Mouse (Mus musculus): ENCODE measurements around the gene Mrgprf. TPM values are rescaled to one million over a fixed set of nuclear protein-coding genes. Genes with fewer than 3 reads are reported as not detected.

The Mrgprf gene
- polyA plus RNA-seq, 1 experiment from 2014 or later = 0.10 TPM

DNA sequence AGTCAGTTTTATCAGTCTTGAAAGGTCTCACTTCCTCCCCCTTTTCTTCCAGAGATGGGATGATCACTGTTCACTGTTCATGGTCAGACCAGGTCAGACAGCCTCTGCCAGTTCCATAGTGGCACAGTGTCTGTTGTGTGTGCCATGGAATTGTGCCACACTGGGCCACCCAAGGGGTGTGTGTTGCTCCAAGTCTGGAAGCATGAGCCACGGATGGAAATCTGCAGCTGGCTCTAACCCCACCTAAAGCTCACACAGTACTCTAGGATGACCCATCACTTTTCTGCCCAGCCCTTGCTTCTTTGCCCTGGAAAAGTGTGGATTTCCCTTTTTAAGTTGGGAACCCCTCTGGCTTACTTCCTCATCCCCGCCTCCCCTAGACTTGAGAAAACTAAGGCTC, 3.5 kb downstream of the Mrgprf start:
- Histone ChIP-seq H3K27ac (replicated peaks) (no peak overlapping the region), H3K4me1 (peaks cover 46% of the 10 kb centered on the region), H3K27me3 (replicated peaks; ENCODE audit: low read depth, poor library complexity, severe bottlenecking) (0 out of 2 replicates have a peak, but pooled peaks cover 14% of the 10 kb centered on the region), H3K9me3 (no peaks in the 10 kb centered on the region), H3K36me3 (replicated peaks) (no peaks in the 10 kb centered on the region), H3K4me3 (no peak overlapping the region)
- WGBS = 76% methylated on average over 2 of the region's 2 CpGs
- DNase-seq (ENCODE audit: low spot score) = no peak

DNA sequence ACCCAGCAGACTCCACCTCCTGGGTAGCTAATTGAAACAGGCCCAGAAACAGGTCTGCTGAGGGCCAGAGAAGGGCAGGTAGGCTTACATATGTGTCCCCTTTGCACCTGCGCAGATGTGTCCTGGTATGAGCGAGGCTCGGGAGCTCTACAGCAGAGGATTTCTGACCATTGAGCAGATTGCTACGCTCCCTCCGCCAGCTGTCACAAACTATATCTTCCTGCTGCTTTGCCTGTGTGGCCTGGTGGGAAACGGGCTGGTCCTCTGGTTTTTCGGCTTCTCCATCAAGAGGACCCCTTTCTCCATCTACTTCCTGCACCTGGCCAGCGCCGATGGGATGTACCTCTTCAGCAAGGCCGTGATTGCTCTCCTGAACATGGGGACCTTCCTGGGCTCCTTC, 7.0 kb downstream of the Mrgprf start:
- Histone ChIP-seq H3K27me3 (replicated peaks; ENCODE audit: low read depth, poor library complexity, severe bottlenecking) (0 out of 2 replicates have a peak, but pooled peaks cover 7% of the 10 kb centered on the region), H3K4me1 (peaks cover 17% of the 10 kb centered on the region), H3K9me3 (no peaks in the 10 kb centered on the region), H3K36me3 (replicated peaks) (no peaks in the 10 kb centered on the region), H3K4me3 (no peak overlapping the region), H3K27ac (replicated peaks) (no peak overlapping the region)
- 93% methylated on average over 10 of the region's 10 CpGs for WGBS
- no peak for DNase-seq (ENCODE audit: low spot score)

DNA sequence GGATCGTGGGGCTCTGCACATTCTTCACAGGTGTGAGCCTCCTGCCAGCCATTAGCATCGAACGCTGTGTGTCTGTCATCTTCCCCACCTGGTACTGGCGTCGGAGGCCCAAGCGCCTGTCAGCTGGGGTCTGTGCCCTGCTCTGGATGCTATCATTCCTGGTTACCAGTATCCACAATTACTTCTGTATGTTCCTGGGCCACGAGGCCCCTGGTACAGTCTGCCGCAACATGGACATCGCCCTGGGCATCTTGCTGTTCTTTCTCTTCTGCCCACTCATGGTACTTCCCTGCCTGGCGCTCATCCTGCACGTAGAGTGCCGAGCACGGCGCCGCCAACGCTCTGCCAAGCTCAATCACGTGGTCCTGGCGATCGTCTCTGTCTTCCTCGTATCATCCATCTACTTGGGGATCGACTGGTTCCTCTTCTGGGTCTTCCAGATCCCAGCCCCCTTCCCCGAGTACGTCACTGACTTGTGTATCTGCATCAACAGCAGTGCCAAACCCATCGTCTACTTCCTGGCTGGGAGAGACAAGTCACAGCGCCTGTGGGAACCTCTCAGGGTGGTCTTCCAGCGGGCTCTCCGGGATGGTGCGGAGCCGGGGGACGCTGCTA, 7.5 kb downstream of the Mrgprf start:
- H3K9me3 ChIP-seq = no peaks in the 10 kb centered on the region
- H3K27me3 ChIP-seq (replicated peaks; ENCODE audit: low read depth, poor library complexity, severe bottlenecking) = 0 out of 2 replicates have a peak, but pooled peaks cover 7% of the 10 kb centered on the region
- no peak overlapping the region for H3K4me3 ChIP-seq
- no peak overlapping the region for H3K27ac ChIP-seq (replicated peaks)
- DNase-seq (ENCODE audit: low spot score) = no peak
- H3K4me1 ChIP-seq = peaks cover 12% of the 10 kb centered on the region
- WGBS = 83% methylated on average over 30 of the region's 30 CpGs
- H3K36me3 ChIP-seq (replicated peaks) = no peaks in the 10 kb centered on the region

- Histone ChIP-seq H3K27ac (replicated peaks) (no peak overlapping the region; the same call in 1 of the 2 replicates), H3K4me1 (peaks cover 9% of the 10 kb centered on the region; the same call in 1 of the 2 replicates), H3K27me3 (replicated peaks; ENCODE audit: low read depth, poor library complexity, severe bottlenecking) (0 out of 2 replicates have a peak, but pooled peaks cover 7% of the 10 kb centered on the region), H3K36me3 (replicated peaks) (no peaks in the 10 kb centered on the region), H3K4me3 (no peak overlapping the region), H3K9me3 (no peaks in the 10 kb centered on the region)
- DNase-seq (ENCODE audit: low spot score) = no peak
- WGBS = 78% methylated on average over 4 of the region's 4 CpGs
Observed at GRCm38 (mm10) chr7:145308866-145309265, 8.2 kb downstream of the Mrgprf start.

- H3K9me3 ChIP-seq = no peaks in the 10 kb centered on the region
- no peak overlapping the region for H3K4me3 ChIP-seq
- DNase-seq (ENCODE audit: low spot score) = no peak
- 0 out of 2 replicates have a peak, but pooled peaks cover 7% of the 10 kb centered on the region for H3K27me3 ChIP-seq (replicated peaks; ENCODE audit: low read depth, poor library complexity, severe bottlenecking)
- H3K27ac ChIP-seq (replicated peaks) = no peak overlapping the region
- H3K36me3 ChIP-seq (replicated peaks) = no peaks in the 10 kb centered on the region
- WGBS = 78% methylated on average over 1 of the region's 1 CpGs
- peaks cover 9% of the 10 kb centered on the region; the same call in 1 of the 2 replicates for H3K4me1 ChIP-seq
Observed at GRCm38 (mm10) chr7:145309877-145310276, 9.2 kb downstream of the Mrgprf start.

- 81% methylated on average over 5 of the region's 5 CpGs for WGBS
- H3K36me3 ChIP-seq (replicated peaks) = no peaks in the 10 kb centered on the region
- H3K4me1 ChIP-seq = peaks cover 9% of the 10 kb centered on the region; the same call in 1 of the 2 replicates
- DNase-seq (ENCODE audit: low spot score) = no peak
- H3K27ac ChIP-seq (replicated peaks) = no peak overlapping the region
- H3K27me3 ChIP-seq (replicated peaks; ENCODE audit: low read depth, poor library complexity, severe bottlenecking) = 0 out of 2 replicates have a peak, but pooled peaks cover 7% of the 10 kb centered on the region
- no peak overlapping the region for H3K4me3 ChIP-seq
- H3K9me3 ChIP-seq = no peaks in the 10 kb centered on the region
Observed at GRCm38 (mm10) chr7:145310526-145310925, 9.9 kb downstream of the Mrgprf start.

DNA sequence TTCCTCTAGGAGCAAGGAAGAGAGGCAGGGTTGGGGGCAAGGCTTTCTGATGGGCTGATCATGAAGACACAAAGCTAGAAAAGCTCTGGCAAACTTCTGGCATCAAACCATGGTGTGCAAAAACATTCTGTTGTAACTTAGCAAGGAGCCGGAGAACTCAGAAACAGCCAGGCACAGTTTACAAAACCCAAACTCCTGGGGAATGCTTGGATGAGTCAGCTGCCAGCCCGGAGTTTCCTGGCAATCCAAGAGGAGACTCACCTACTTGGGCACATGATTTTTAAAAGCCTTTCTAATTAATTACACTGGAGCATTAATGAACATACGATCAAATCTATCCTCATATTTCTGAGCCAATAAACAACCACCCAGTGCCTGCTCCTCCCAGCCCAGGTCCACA, 11.5 kb downstream of the Mrgprf start:
- H3K4me1 ChIP-seq = peaks cover 9% of the 10 kb centered on the region; the same call in 1 of the 2 replicates
- no peaks in the 10 kb centered on the region for H3K9me3 ChIP-seq
- DNase-seq (ENCODE audit: low spot score) = no peak
- H3K4me3 ChIP-seq = no peak overlapping the region
- H3K27me3 ChIP-seq (replicated peaks; ENCODE audit: low read depth, poor library complexity, severe bottlenecking) = 0 out of 2 replicates have a peak, but pooled peaks cover 7% of the 10 kb centered on the region
- WGBS = 87% methylated on average over 3 of the region's 3 CpGs
- no peak overlapping the region for H3K27ac ChIP-seq (replicated peaks)
- no peaks in the 10 kb centered on the region for H3K36me3 ChIP-seq (replicated peaks)

DNA sequence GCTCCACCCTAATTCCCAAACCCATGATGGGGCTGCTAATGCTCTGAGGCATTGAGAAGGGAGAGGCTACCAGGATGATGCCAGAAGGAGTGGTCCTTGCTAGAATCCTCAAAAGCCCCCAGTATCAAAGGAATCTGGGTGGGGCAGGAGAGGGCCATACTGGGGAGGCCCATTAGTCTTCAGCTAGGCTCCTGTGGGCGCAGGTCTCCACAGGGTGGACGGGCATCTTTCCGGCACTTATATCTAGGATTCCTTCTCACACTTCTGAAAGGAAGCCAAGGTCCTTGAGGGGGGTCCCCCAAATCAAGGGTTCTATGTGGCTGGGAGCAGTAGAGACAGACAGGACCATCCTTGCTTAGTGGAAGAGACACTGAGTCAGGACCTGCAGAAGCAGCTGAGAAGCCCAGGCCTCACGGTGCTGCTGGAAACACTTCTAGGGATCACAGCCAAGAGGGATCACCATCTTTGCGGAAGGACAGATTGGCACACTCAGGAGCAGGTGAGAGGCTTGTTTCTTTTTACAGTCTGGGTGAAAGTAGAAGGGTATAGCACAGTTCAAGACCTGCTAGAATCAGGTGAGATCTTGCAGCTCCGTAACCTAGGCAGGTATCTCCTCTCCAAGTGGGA, 14.3 kb downstream of the Mrgprf start, which contains the start of gene Mrgprd:
Gene Mrgprd, plus strand, starts transcription at position 51 of the 627 bp plus-strand sequence.
- H3K27me3 ChIP-seq (replicated peaks; ENCODE audit: low read depth, poor library complexity, severe bottlenecking) = 0 out of 2 replicates have a peak, but pooled peaks cover 3% of the 10 kb centered on the region
- no peak within 1 kb of the TSS for H3K4me3 ChIP-seq
- H3K4me1 ChIP-seq = no peaks in the 10 kb centered on the region
- WGBS = 92% methylated on average over 6 of the region's 6 CpGs
- no peaks in the 10 kb centered on the region for H3K9me3 ChIP-seq
- DNase-seq (ENCODE audit: low spot score) = no peak
- H3K27ac ChIP-seq (replicated peaks) = no peak within 1 kb of the TSS
- H3K36me3 ChIP-seq (replicated peaks) = no peaks in the 10 kb centered on the region

DNA sequence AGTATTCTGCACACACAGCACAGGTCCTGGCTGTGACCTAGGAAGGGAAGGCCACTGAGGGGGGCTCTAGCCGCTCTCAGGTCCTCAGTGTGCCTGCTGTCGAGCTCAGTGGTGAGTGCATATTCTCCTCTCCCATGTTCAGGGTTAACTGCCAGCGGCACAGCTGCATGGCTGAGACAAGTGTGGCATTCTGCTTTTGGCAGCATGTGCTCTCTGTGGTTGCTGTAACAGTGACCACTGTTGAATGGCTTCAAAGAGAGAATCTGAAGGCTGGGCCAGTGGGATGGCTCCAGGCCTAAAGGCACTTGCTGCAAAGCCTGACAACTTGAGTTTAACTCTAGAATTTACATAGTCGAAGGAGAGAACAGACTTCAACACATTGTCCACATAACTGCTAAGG, 16.9 kb downstream of the Mrgprf start:
- Histone ChIP-seq H3K27ac (replicated peaks) (no peak overlapping the region), H3K4me1 (no peaks in the 10 kb centered on the region), H3K4me3 (no peak overlapping the region), H3K36me3 (replicated peaks) (no peaks in the 10 kb centered on the region), H3K9me3 (no peaks in the 10 kb centered on the region), H3K27me3 (replicated peaks; ENCODE audit: low read depth, poor library complexity, severe bottlenecking) (0 out of 2 replicates have a peak, but pooled peaks cover 3% of the 10 kb centered on the region)
- DNase-seq (ENCODE audit: low spot score) = no peak
- WGBS = 56% methylated on average over 4 of the region's 4 CpGs

DNA sequence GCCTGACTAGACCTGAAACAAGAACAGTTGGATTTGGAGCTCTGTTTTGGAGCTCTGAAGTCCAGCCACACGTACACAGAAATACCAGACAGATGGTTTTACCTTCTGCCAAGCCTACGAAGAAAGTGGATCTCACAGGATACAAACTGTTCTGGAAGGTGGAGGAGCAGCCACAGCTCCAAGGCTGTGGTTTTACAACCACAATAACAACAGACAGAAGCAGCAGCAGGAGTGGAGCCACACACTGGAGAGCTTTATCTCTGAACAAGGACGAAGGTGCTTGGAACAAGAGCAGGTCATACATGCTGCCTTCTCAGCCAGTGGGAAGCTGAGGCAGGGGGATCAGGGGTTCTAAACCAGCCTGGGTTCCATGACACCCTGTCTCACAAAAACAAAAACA, 18.9 kb downstream of the Mrgprf start:
- Histone ChIP-seq H3K4me1 (peaks cover 4% of the 10 kb centered on the region; the same call in 1 of the 2 replicates), H3K36me3 (replicated peaks) (no peaks in the 10 kb centered on the region), H3K4me3 (no peak overlapping the region), H3K9me3 (no peaks in the 10 kb centered on the region), H3K27ac (replicated peaks) (no peak overlapping the region), H3K27me3 (replicated peaks; ENCODE audit: low read depth, poor library complexity, severe bottlenecking) (0 out of 2 replicates have a peak, but pooled peaks cover 3% of the 10 kb centered on the region)
- DNase-seq (ENCODE audit: low spot score) = no peak
- WGBS = 75% methylated on average over 3 of the region's 3 CpGs

- H3K9me3 ChIP-seq = no peaks in the 10 kb centered on the region
- H3K36me3 ChIP-seq (replicated peaks) = no peaks in the 10 kb centered on the region
- H3K4me1 ChIP-seq = peaks cover 4% of the 10 kb centered on the region; the same call in 1 of the 2 replicates
- H3K27ac ChIP-seq (replicated peaks) = no peak overlapping the region
- H3K27me3 ChIP-seq (replicated peaks; ENCODE audit: low read depth, poor library complexity, severe bottlenecking) = no peaks in the 10 kb centered on the region
- WGBS = 31% methylated on average over 4 of the region's 4 CpGs
- no peak overlapping the region for H3K4me3 ChIP-seq
- no peak for DNase-seq (ENCODE audit: low spot score)
Observed at GRCm38 (mm10) chr7:145323607-145324006, 23.0 kb downstream of the Mrgprf start.

GRCm38 (mm10) chr7:145325697-145326096, 25.1 kb downstream of the Mrgprf start:
- 57% methylated on average over 2 of the region's 2 CpGs for WGBS
- Histone ChIP-seq H3K27me3 (replicated peaks; ENCODE audit: low read depth, poor library complexity, severe bottlenecking) (no peaks in the 10 kb centered on the region), H3K36me3 (replicated peaks) (no peaks in the 10 kb centered on the region), H3K4me3 (no peak overlapping the region), H3K4me1 (peaks cover 11% of the 10 kb centered on the region), H3K9me3 (no peaks in the 10 kb centered on the region), H3K27ac (replicated peaks) (no peak overlapping the region)
- DNase-seq (ENCODE audit: low spot score) = no peak

DNA sequence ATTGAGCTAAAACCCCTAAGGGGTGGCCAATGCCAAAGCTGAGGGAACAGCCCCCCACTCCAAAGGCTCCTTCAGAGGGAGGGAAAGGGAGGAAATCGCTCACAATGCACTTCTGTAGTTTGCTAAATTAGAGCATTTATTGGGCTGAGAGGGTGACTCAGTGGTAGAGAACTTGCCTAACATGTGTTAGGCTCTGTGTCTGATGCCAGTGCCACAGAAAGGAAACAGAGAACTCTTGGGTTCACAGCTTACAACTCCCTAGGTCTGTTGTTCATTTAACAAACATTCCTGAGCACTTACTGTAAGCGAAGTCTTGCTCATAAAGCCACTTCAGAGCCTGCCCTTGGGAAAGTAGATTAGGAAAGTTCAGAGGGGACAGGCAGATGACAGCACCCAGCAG, 29.4 kb downstream of the Mrgprf start:
- peak overlapping the region; percentile 48; the same call in 1 of the 2 replicates for H3K27ac ChIP-seq (replicated peaks)
- WGBS = 57% methylated on average over 2 of the region's 2 CpGs
- H3K9me3 ChIP-seq = no peaks in the 10 kb centered on the region
- DNase-seq (ENCODE audit: low spot score) = no peak
- H3K4me3 ChIP-seq = no peak overlapping the region
- H3K27me3 ChIP-seq (replicated peaks; ENCODE audit: low read depth, poor library complexity, severe bottlenecking) = no peaks in the 10 kb centered on the region
- peaks cover 8% of the 10 kb centered on the region for H3K4me1 ChIP-seq
- no peaks in the 10 kb centered on the region for H3K36me3 ChIP-seq (replicated peaks)
